Mouse (Mus musculus) right cerebral cortex, postnatal 4 days (tissue): Measurements from ENCODE around the gene Il31.

ENCODE experiments used
- DNase-seq: peaks from one replicate; pipeline ENCODE4 v3.0.0-alpha.2; 2022

The Il31 gene

GRCm38 (mm10) chr5:123470784-123471400, 18.4 kb downstream of the Il31 start:
- DNase-seq = no peak

- DNase-seq = no peak
These were observed 24.7 kb downstream of the Il31 start for GRCm38 (mm10) chr5:123464638-123465037.

GRCm38 (mm10) chr5:123461420-123461819, 27.9 kb downstream of the Il31 start:
- DNase-seq = no peak

GRCm38 (mm10) chr5:123451886-123452285, 37.4 kb downstream of the Il31 start:
- no peak for DNase-seq

GRCm38 (mm10) chr5:123444849-123445334, 44.4 kb downstream of the Il31 start:
- no peak for DNase-seq

GRCm38 (mm10) chr5:123444069-123444468, 45.2 kb downstream of the Il31 start:
- DNase-seq = peak; percentile 75

GRCm38 (mm10) chr5:123442283-123442682, 47.0 kb downstream of the Il31 start:
- DNase-seq = no peak

- DNase-seq = no peak
These were observed 48.6 kb downstream of the Il31 start for GRCm38 (mm10) chr5:123440664-123441063.

- peak; percentile 42 for DNase-seq
These were observed 49.3 kb downstream of the Il31 start for GRCm38 (mm10) chr5:123439941-123440340.

- no peak for DNase-seq
These were observed 50.0 kb downstream of the Il31 start for GRCm38 (mm10) chr5:123439312-123439711.

GRCm38 (mm10) chr5:123438381-123438780, 50.9 kb downstream of the Il31 start:
- DNase-seq = no peak

GRCm38 (mm10) chr5:123436780-123437175, 52.5 kb downstream of the Il31 start:
- peak; percentile 45 for DNase-seq

- no peak for DNase-seq
These were observed 53.1 kb downstream of the Il31 start for GRCm38 (mm10) chr5:123436071-123436779.

- no peak for DNase-seq
These were observed 56.9 kb downstream of the Il31 start for GRCm38 (mm10) chr5:123432305-123432874.

- peak; percentile 43 for DNase-seq
These were observed 57.6 kb downstream of the Il31 start for GRCm38 (mm10) chr5:123431524-123432304.
